ENCODE assay signal across 8 mouse cellular contexts in genomic region chr9:4308628-4309350, GRCm38 (mm10). TPM values are rescaled to one million over a fixed set of nuclear protein-coding genes. Genes with fewer than 3 reads are reported as not detected.
DNase-seq lines count a peak whose midpoint lies in the region; ATAC-seq and TF ChIP-seq lines count a peak whose summit lies in the region.

No protein-coding gene starts in this region.

- no peaks in the 10 kb centered on the region for H3K27me3 ChIP-seq in kidney, embryonic 14.5 days (ENCODE audit: control insufficient read depth, insufficient read depth, low read length)
- no peaks in the 10 kb centered on the region for H3K27me3 ChIP-seq in hindbrain, embryonic 10.5 days (ENCODE audit: insufficient read depth, poor library complexity, severe bottlenecking)

- H3K4me2 ChIP-seq in kidney, embryonic 14.5 days (replicated peaks; ENCODE audit: low read depth, low read length), result peak overlapping the region; percentile 52

- H3K9me3 ChIP-seq in kidney, embryonic 14.5 days (ENCODE audit: control insufficient read depth, low read length), result no peaks in the 10 kb centered on the region
- H3K9me3 ChIP-seq in hindbrain, embryonic 10.5 days, result no peaks in the 10 kb centered on the region

- WGBS in kidney, embryonic 14.5 days, result under 1% methylated on average over 36 of the region's 36 CpGs
- WGBS in bone marrow, adult 2 months, result 2% methylated on average over 36 of the region's 36 CpGs
- under 1% methylated on average over 36 of the region's 36 CpGs for WGBS in hindbrain, embryonic 10.5 days

- no peak for TF ChIP-seq POLR2A in bone marrow, adult 2 months (IDR thresholded peaks at IDR 0.05; ENCODE audit: borderline replicate concordance, control insufficient read depth, low read depth, low read length)

- TF ChIP-seq CTCF in bone marrow, adult 2 months (IDR thresholded peaks at IDR 0.05; ENCODE audit: control insufficient read depth, insufficient read depth, low read length), result no peak

- peaks cover 10% of the 10 kb centered on the region; the same call in 1 of the 2 replicates for H3K4me1 ChIP-seq in kidney, embryonic 14.5 days (ENCODE audit: control insufficient read depth, insufficient read depth, low read length)
- H3K4me1 ChIP-seq in bone marrow, adult 2 months (ENCODE audit: control insufficient read depth, insufficient read depth, low read length), result no peaks in the 10 kb centered on the region
- H3K4me1 ChIP-seq in hindbrain, embryonic 10.5 days (replicated peaks), result peaks cover 21% of the 10 kb centered on the region

- peak; percentile 47; the same call in 1 of the 2 replicates for ATAC-seq in kidney, embryonic 14.5 days (ENCODE audit: low FRiP score, low TSS enrichment)
- peak; percentile 49 for ATAC-seq in megakaryocyte progenitor cell, adult 5-6 weeks (replicated peaks; ENCODE audit: poor library complexity)

- no peaks in the 10 kb centered on the region for H3K36me3 ChIP-seq in kidney, embryonic 14.5 days (ENCODE audit: control insufficient read depth, insufficient read depth, low read length)
- no peaks in the 10 kb centered on the region for H3K36me3 ChIP-seq in hindbrain, embryonic 10.5 days

- H3K4me3 ChIP-seq in kidney, embryonic 14.5 days (ENCODE audit: low read length), result peak overlapping the region; percentile 72
- peak overlapping the region; percentile 96 for H3K4me3 ChIP-seq in bone marrow, adult 2 months (replicated peaks; ENCODE audit: control insufficient read depth, low read depth, low read length)
- H3K4me3 ChIP-seq in hindbrain, embryonic 10.5 days, result peak overlapping the region; percentile 75

- no peak for DNase-seq in kidney, adult 18-20 months
- DNase-seq in hindbrain, embryonic 10.5 days (ENCODE audit: low spot score), result no peak
- DNase-seq in spleen, postnatal 10 days (ENCODE audit: low spot score in 2 of 2), result no peak
- no peak for DNase-seq in kidney, postnatal 14 days
- no peak for DNase-seq in adrenal gland, postnatal 4 days (ENCODE audit: low spot score in 2 of 2)

- peak overlapping the region; percentile 73 for H3K9ac ChIP-seq in kidney, embryonic 14.5 days (ENCODE audit: low read depth, low read length)

- peak overlapping the region; percentile 39; the same call in 1 of the 2 replicates for H3K27ac ChIP-seq in kidney, embryonic 14.5 days (ENCODE audit: low read depth, low read length)
- peak overlapping the region; percentile 91 for H3K27ac ChIP-seq in bone marrow, adult 2 months (ENCODE audit: control insufficient read depth, insufficient read depth, low read depth, low read length, poor library complexity)
- H3K27ac ChIP-seq in hindbrain, embryonic 10.5 days, result peak overlapping the region; percentile 93

RNA-seq across cellular contexts. Expression of gene Aasdhppt, which starts 0.5 kb away (rescaled TPM):
- polyA plus RNA-seq in kidney, embryonic 14.5 days (2014; fragmentation: Nextera tagmentation; extraction: Ambion mirVana), result 37.6 and 40.7 TPM in 2 replicates
- 7.2 and 8.2 TPM in 2 replicates for polyA plus RNA-seq in bone marrow, adult 2 months (2011; ENCODE audit: insufficient read depth, insufficient read length, low replicate concordance, missing spikeins)
- polyA plus RNA-seq in hindbrain, embryonic 10.5 days (2016; fragmentation: Nextera tagmentation; extraction: Ambion mirVana), result 25.0 and 29.1 TPM in 2 replicates
- total RNA-seq in megakaryocyte progenitor cell, adult 5-6 weeks (2015), result 49.4 and 49.9 TPM in 2 replicates
- total RNA-seq in megakaryocyte progenitor cell, adult 5-6 weeks (2017), result 23.9 and 27.8 TPM in 2 replicates
- 10 to 100 TPM; 21.3 to 22.0 TPM for total RNA-seq in adrenal gland, postnatal 4 days (2021)

RNA-seq across cellular contexts. Expression of gene Kbtbd3, which starts 0.8 kb away (rescaled TPM):
- polyA plus RNA-seq in kidney, embryonic 14.5 days (2014; fragmentation: Nextera tagmentation; extraction: Ambion mirVana), result 6.4 and 8.1 TPM in 2 replicates
- polyA plus RNA-seq in bone marrow, adult 2 months (2011; ENCODE audit: insufficient read depth, insufficient read length, low replicate concordance, missing spikeins), result 4.9 and 5.1 TPM in 2 replicates
- 6.2 and 6.3 TPM in 2 replicates for polyA plus RNA-seq in hindbrain, embryonic 10.5 days (2016; fragmentation: Nextera tagmentation; extraction: Ambion mirVana)
- total RNA-seq in megakaryocyte progenitor cell, adult 5-6 weeks (2015), result 4.3 and 5.6 TPM in 2 replicates
- total RNA-seq in megakaryocyte progenitor cell, adult 5-6 weeks (2017), result 3.1 and 3.9 TPM in 2 replicates
- 1 to 10 TPM; 5.0 to 5.5 TPM for total RNA-seq in adrenal gland, postnatal 4 days (2021)

Comparison
In these comparisons a context has a peak if more than half of its experiments do, and no peak if none do; other contexts are left out.
1. H3K27ac ChIP-seq: peak in every context shown above with its lines; median percentile 93 in hindbrain, embryonic 10.5 days; 91 in bone marrow, adult 2 months; 39 in kidney, embryonic 14.5 days.